Mouse (Mus musculus) testis, adult 2 months (tissue): Measurements from ENCODE around the gene Pole4. TPM values are rescaled to one million over a fixed set of nuclear protein-coding genes. Genes with fewer than 3 reads are reported as not detected.

ENCODE experiments used
- H3K27ac ChIP-seq: fragments of 200-500 bp; 2 replicates; pipeline ENCODE4 v1.5.1; 2012; ENCODE audit warnings: low read depth, low read length; ENCODE audit not compliant: control insufficient read depth, insufficient read depth
- H3K27me3 ChIP-seq: fragments of 200-500 bp; 2 replicates; pipeline ENCODE4 v1.6.1; 2012; ENCODE audit warnings: mild to moderate bottlenecking, low read length, moderate library complexity; ENCODE audit not compliant: control insufficient read depth, insufficient read depth
- H3K36me3 ChIP-seq: fragments of 200-500 bp; 2 replicates; pipeline ENCODE4 v1.6.1; 2012; ENCODE audit warnings: mild to moderate bottlenecking, low read length; ENCODE audit not compliant: control insufficient read depth, insufficient read depth
- H3K4me1 ChIP-seq: fragments of 200-500 bp; 2 replicates; pipeline ENCODE4 v1.6.1; 2012; ENCODE audit warnings: low read length; ENCODE audit not compliant: control insufficient read depth, insufficient read depth
- H3K4me3 ChIP-seq: fragments of 200-500 bp; 2 replicates; pipeline ENCODE4 v1.5.1; 2012; ENCODE audit warnings: low read depth, mild to moderate bottlenecking, low read length, moderate library complexity, mixed read lengths; ENCODE audit not compliant: control insufficient read depth
- CTCF ChIP-seq: fragments of 200-500 bp; IDR thresholded peaks from 2 replicates; pipeline ENCODE4 v1.5.1; 2012; ENCODE audit warnings: low read depth, mild to moderate bottlenecking, inconsistent platforms, low read length, moderate library complexity; ENCODE audit not compliant: control insufficient read depth, insufficient read depth, insufficient replicate concordance
- POLR2A ChIP-seq: fragments of 200-500 bp; IDR thresholded peaks from 2 replicates; pipeline ENCODE4 v1.6.1; 2012; ENCODE audit warnings: low read depth, mild to moderate bottlenecking, inconsistent platforms, low read length, moderate library complexity; ENCODE audit not compliant: control insufficient read depth
- polyA plus RNA-seq: library from polyadenylated mRNA; depleted of rRNA; stranded (reverse); fragments of >200 nt; gene quantifications from 2 replicates; pipeline ENCODE4 v1.2.3, GENCODE M21; 2012

The Pole4 gene
- polyA plus RNA-seq, 1 experiment: 11.6 TPM

GRCm38 (mm10) chr6:82747085-82747484 is 41.9 kb upstream of the Pole4 start:
- TF ChIP-seq CTCF (no peak), POLR2A (no peak)
- Histone ChIP-seq H3K27ac (no peak overlapping the region), H3K4me3 (no peak overlapping the region), H3K27me3 (no peaks in the 10 kb centered on the region), H3K36me3 (no peaks in the 10 kb centered on the region), H3K4me1 (no peaks in the 10 kb centered on the region)

- Histone ChIP-seq H3K27me3 (no peaks in the 10 kb centered on the region), H3K36me3 (no peaks in the 10 kb centered on the region), H3K27ac (no peak overlapping the region), H3K4me1 (no peaks in the 10 kb centered on the region), H3K4me3 (no peak overlapping the region)
- TF ChIP-seq POLR2A: no peak
- no peak for TF ChIP-seq CTCF
These were observed 39.4 kb upstream of the Pole4 start for GRCm38 (mm10) chr6:82744553-82744952.

GRCm38 (mm10) chr6:82741518-82741880 is 36.3 kb upstream of the Pole4 start:
- no peaks in the 10 kb centered on the region for H3K36me3 ChIP-seq
- no peaks in the 10 kb centered on the region for H3K27me3 ChIP-seq
- no peak overlapping the region for H3K4me3 ChIP-seq
- H3K4me1 ChIP-seq: no peaks in the 10 kb centered on the region
- peak overlapping the region; percentile 16 for H3K27ac ChIP-seq
- TF ChIP-seq CTCF (no peak), POLR2A (no peak)

- H3K36me3 ChIP-seq: no peaks in the 10 kb centered on the region
- no peak overlapping the region for H3K4me3 ChIP-seq
- H3K27me3 ChIP-seq: no peaks in the 10 kb centered on the region
- no peak for TF ChIP-seq CTCF
- no peak for TF ChIP-seq POLR2A
- H3K27ac ChIP-seq: peak overlapping the region; percentile 42
- no peaks in the 10 kb centered on the region for H3K4me1 ChIP-seq
These were observed 35.8 kb upstream of the Pole4 start for GRCm38 (mm10) chr6:82740868-82741517.

GRCm38 (mm10) chr6:82740269-82740668 is 35.1 kb upstream of the Pole4 start:
- peak; percentile 25; the same call in 1 of the 2 replicates for TF ChIP-seq CTCF
- no peak for TF ChIP-seq POLR2A
- H3K4me3 ChIP-seq: no peak overlapping the region
- no peaks in the 10 kb centered on the region for H3K4me1 ChIP-seq
- no peaks in the 10 kb centered on the region for H3K36me3 ChIP-seq
- no peaks in the 10 kb centered on the region for H3K27me3 ChIP-seq
- peak overlapping the region; percentile 42 for H3K27ac ChIP-seq

GRCm38 (mm10) chr6:82737634-82738540 is 32.7 kb upstream of the Pole4 start:
- Histone ChIP-seq H3K4me1 (no peaks in the 10 kb centered on the region), H3K27ac (peak overlapping the region; percentile 64), H3K27me3 (no peaks in the 10 kb centered on the region), H3K4me3 (no peak overlapping the region), H3K36me3 (no peaks in the 10 kb centered on the region)
- TF ChIP-seq CTCF: no peak
- no peak for TF ChIP-seq POLR2A

GRCm38 (mm10) chr6:82736626-82737600 is 31.7 kb upstream of the Pole4 start:
- Histone ChIP-seq H3K27me3 (no peaks in the 10 kb centered on the region), H3K4me1 (no peaks in the 10 kb centered on the region), H3K4me3 (no peak overlapping the region), H3K36me3 (no peaks in the 10 kb centered on the region), H3K27ac (peak overlapping the region; percentile 50)
- TF ChIP-seq CTCF: no peak
- no peak for TF ChIP-seq POLR2A
